Comparison of ENCODE assay signal across 8 mouse cellular contexts in genomic region chr7:63755476-63755948, GRCm38 (mm10).
DNase-seq lines count a peak whose midpoint lies in the region; ATAC-seq and TF ChIP-seq lines count a peak whose summit lies in the region.

No protein-coding gene starts in this region.

- H3K27ac ChIP-seq in brown adipose tissue, adult 24 weeks (replicated peaks; ENCODE audit: low read depth, low read length) = no peak overlapping the region
- H3K27ac ChIP-seq in forebrain, embryonic 15.5 days (replicated peaks) = no peak overlapping the region
- no peak overlapping the region for H3K27ac ChIP-seq in liver, embryonic 15.5 days (replicated peaks)
- no peak overlapping the region for H3K27ac ChIP-seq in stomach, embryonic 14.5 days (ENCODE audit: low read length)

- peak; percentile 30 for ATAC-seq in forebrain, embryonic 15.5 days (replicated peaks)
- no peak for ATAC-seq in liver, embryonic 15.5 days (ENCODE audit: insufficient read depth)
- ATAC-seq in stomach, embryonic 14.5 days (ENCODE audit: insufficient number of reproducible peaks, insufficient read depth, low FRiP score, low read depth) = no peak

- peaks cover 28% of the 10 kb centered on the region for H3K27me3 ChIP-seq in C2C12 (ENCODE audit: control insufficient read depth, insufficient read depth, insufficient read length)
- peaks cover 53% of the 10 kb centered on the region for H3K27me3 ChIP-seq in forebrain, embryonic 15.5 days
- peaks cover 70% of the 10 kb centered on the region for H3K27me3 ChIP-seq in liver, embryonic 15.5 days
- peaks cover 53% of the 10 kb centered on the region for H3K27me3 ChIP-seq in stomach, embryonic 14.5 days (ENCODE audit: control insufficient read depth, insufficient read depth, low read length)

- no peaks in the 10 kb centered on the region for H3K9me3 ChIP-seq in forebrain, embryonic 15.5 days
- no peaks in the 10 kb centered on the region for H3K9me3 ChIP-seq in liver, embryonic 15.5 days (replicated peaks)
- H3K9me3 ChIP-seq in stomach, embryonic 14.5 days (ENCODE audit: control insufficient read depth, low read depth, low read length) = no peaks in the 10 kb centered on the region

- intact Hi-C loops in heart, postnatal 14 days (cut with DNase I) = loop anchor here (2.0 kb wide), 1 partner anchor 181 kb away; no protein-coding TSS in a partner anchor

- H3ac ChIP-seq in C2C12 (ENCODE audit: control insufficient read depth, insufficient read length, low read depth) = peak overlapping the region; percentile 21

- peak; percentile 75 for TF ChIP-seq CTCF in C2C12 (IDR thresholded peaks at IDR 0.05; ENCODE audit: control insufficient read depth, insufficient read depth, insufficient read length)

- no peaks in the 10 kb centered on the region for H3K36me3 ChIP-seq in C2C12 (ENCODE audit: control insufficient read depth, insufficient read depth)
- no peaks in the 10 kb centered on the region for H3K36me3 ChIP-seq in forebrain, embryonic 15.5 days
- H3K36me3 ChIP-seq in liver, embryonic 15.5 days (replicated peaks) = no peaks in the 10 kb centered on the region
- no peaks in the 10 kb centered on the region for H3K36me3 ChIP-seq in stomach, embryonic 14.5 days (ENCODE audit: control insufficient read depth, insufficient read depth, low read length)

- no peaks in the 10 kb centered on the region for H3K79me3 ChIP-seq in C2C12 (ENCODE audit: low read depth)

- WGBS in forebrain, embryonic 15.5 days = 1% methylated on average over 13 of the region's 13 CpGs
- 3% methylated on average over 13 of the region's 13 CpGs for WGBS in large intestine, adult 2 months
- WGBS in liver, embryonic 15.5 days (ENCODE audit: insufficient replicate concordance) = 2% methylated on average over 13 of the region's 13 CpGs
- 1% methylated on average over 13 of the region's 13 CpGs for WGBS in stomach, embryonic 14.5 days

- H3K79me2 ChIP-seq in C2C12 (ENCODE audit: control insufficient read depth, insufficient read depth) = no peaks in the 10 kb centered on the region

- peak overlapping the region; percentile 81 for H3K4me2 ChIP-seq in forebrain, embryonic 15.5 days (replicated peaks)
- peak overlapping the region; percentile 55 for H3K4me2 ChIP-seq in liver, embryonic 15.5 days
- peak overlapping the region; percentile 79 for H3K4me2 ChIP-seq in stomach, embryonic 14.5 days (replicated peaks; ENCODE audit: low read depth, low read length)

- H3K4me1 ChIP-seq in brown adipose tissue, adult 24 weeks (ENCODE audit: control insufficient read depth, insufficient read depth, insufficient read length, low read length) = peaks cover 5% of the 10 kb centered on the region; the same call in 1 of the 2 replicates
- H3K4me1 ChIP-seq in forebrain, embryonic 15.5 days = peaks cover 44% of the 10 kb centered on the region
- H3K4me1 ChIP-seq in liver, embryonic 15.5 days (replicated peaks) = no peaks in the 10 kb centered on the region; the same call in 1 of the 2 replicates
- peaks cover 10% of the 10 kb centered on the region for H3K4me1 ChIP-seq in stomach, embryonic 14.5 days (ENCODE audit: control insufficient read depth, insufficient read depth, low read length)

- DNase-seq in heart, postnatal 14 days = peak; percentile 85 to 91
- peak; percentile 56 for DNase-seq in large intestine, adult 2 months (ENCODE audit: low read depth, low spot score)
- DNase-seq in neural tube, embryonic 10.5 days (ENCODE audit: extremely low spot score, low spot score) = peak; percentile 85

- peak overlapping the region; percentile 30 for H3K4me3 ChIP-seq in C2C12 (ENCODE audit: insufficient read depth, poor library complexity, severe bottlenecking)
- peak overlapping the region; percentile 63 for H3K4me3 ChIP-seq in brown adipose tissue, adult 24 weeks (ENCODE audit: insufficient read depth, low read depth, low read length)
- H3K4me3 ChIP-seq in forebrain, embryonic 15.5 days = peak overlapping the region; percentile 44
- peak overlapping the region; percentile 31 for H3K4me3 ChIP-seq in liver, embryonic 15.5 days (replicated peaks)
- peak overlapping the region; percentile 32 for H3K4me3 ChIP-seq in stomach, embryonic 14.5 days (ENCODE audit: low read depth, low read length)

- H3K9ac ChIP-seq in forebrain, embryonic 15.5 days (replicated peaks) = peak overlapping the region; percentile 44
- H3K9ac ChIP-seq in liver, embryonic 15.5 days = no peak overlapping the region
- no peak overlapping the region for H3K9ac ChIP-seq in stomach, embryonic 14.5 days (replicated peaks; ENCODE audit: low read depth, low read length)

TF ChIP-seq in C2C12, 6 proteins besides CTCF, POLR2A, EP300 and RAD21:
- TF ChIP-seq MAX (IDR thresholded peaks at IDR 0.05) = peak; percentile 32
- no peak for TF ChIP-seq MYOG (IDR thresholded peaks at IDR 0.05; ENCODE audit: control insufficient read depth, extremely low read depth, insufficient read length)
